Mouse (Mus musculus): Measurements from ENCODE around the gene Psmb7.

The Psmb7 gene

DNA sequence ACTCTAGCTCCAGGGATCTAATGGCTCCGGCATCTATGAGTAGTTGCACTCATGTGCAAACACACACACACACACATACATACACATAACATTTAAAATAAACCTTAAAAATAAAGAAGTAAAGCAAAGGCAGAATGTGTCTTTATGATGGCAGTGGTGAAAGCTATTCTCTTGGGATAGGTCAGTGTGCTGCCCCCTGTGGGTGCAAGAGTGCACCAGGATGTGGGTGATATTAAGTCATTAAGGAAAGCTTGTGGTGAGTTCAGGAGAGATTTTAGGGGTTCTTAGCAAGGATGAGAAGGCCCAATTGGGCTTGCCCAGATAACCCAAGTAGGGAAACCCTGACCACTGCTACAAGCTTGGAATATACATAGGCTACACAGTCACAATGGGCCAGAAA lies 46.0 kb downstream of the Psmb7 start:
- DNase-seq (ENCODE audit: extremely low read depth, insufficient read length, low spot score) = no peak

DNA sequence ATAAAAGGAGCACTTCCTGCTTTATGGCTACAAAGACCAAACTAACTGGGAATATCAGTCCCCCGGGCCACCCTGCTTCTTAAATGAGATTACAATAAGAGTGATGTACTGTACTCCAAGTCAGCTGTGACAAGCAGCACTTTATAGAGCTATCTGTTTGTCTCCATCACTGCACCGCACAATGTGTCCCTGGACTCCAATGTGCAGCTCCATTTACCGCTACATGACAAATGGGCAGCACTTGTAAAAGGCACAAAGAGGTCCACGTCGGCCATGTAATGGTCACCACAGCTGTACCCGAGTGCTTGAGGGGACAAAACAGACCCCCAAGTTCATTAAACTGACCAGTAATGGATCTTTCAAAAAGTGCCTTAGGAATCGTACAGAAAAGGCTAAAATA lies 49.0 kb downstream of the Psmb7 start:
- no peak for DNase-seq (ENCODE audit: extremely low read depth, insufficient read length, low spot score)

DNA sequence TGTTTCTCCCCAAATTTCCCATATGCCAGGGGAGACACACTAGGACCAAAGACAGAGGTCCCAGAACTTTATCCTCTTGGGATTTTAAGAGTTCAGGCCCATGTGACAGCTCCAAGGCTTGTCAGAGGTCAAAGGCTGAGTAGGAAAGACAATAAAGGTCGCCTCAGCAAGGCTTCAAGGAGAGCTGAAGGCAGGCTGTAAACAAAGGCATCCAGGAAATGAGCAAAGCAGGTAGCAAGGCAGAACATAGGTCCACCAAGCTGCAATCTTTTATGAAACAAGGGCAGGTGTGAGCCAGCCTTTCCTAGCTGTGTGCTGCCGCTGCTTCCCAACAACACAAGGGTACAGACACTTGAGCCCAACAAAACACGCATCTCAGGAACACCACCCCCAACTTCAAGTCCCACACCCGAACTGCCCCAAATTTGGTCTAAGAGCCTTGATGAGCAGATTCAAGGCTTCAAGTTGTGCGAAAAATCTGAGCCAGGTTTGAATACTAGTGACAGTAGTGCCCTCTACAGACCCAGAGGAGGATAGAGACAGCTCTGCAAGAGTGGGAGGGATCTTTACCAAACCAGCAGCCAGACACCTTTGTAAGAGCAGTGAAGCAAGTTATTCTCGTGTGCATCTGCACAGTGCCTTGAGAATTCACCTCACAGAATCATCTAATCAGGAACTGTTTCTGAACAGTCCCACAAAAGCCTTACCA lies 52.0 kb downstream of the Psmb7 start:
- DNase-seq (ENCODE audit: extremely low read depth, insufficient read length, low spot score) = no peak

DNA sequence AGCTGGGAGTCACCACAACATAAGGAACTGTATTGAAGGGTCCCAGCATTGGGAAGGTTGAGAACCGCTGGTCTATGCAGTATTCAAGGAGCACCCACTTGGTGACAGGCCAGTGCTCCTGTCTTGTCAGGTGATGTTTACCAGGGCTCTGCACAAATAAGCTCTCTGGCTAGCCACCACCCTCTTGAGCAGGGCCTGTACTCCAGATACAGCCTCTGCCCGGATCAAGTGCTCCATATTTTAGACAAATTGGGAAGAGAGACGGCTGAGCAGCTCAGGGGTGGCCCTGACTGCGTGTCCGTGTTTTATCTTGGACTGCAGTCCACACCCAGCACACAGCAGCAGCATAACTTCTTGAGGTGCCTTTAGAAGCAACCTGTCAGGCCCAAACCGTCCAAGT lies 57.2 kb downstream of the Psmb7 start:
- no peak for DNase-seq (ENCODE audit: extremely low read depth, insufficient read length, low spot score)

DNA sequence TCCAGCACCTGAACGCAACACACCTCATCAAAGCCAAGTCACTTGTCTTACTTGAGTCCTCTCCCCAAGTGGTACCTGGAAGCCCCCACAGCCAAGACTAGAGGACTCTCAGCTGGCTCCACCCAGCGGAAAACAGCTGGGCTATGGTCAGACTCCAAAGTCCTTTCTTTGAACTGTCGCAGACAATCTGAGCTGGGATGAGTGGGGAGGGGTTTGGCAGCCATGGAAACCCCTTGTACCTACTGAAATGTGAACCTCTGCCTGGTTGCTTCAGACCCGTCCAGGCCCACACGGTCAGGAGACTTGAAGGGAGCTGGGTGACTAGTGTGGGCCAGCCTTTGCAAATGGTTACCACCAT lies 58.5 kb downstream of the Psmb7 start:
- DNase-seq (ENCODE audit: extremely low read depth, insufficient read length, low spot score) = no peak

DNA sequence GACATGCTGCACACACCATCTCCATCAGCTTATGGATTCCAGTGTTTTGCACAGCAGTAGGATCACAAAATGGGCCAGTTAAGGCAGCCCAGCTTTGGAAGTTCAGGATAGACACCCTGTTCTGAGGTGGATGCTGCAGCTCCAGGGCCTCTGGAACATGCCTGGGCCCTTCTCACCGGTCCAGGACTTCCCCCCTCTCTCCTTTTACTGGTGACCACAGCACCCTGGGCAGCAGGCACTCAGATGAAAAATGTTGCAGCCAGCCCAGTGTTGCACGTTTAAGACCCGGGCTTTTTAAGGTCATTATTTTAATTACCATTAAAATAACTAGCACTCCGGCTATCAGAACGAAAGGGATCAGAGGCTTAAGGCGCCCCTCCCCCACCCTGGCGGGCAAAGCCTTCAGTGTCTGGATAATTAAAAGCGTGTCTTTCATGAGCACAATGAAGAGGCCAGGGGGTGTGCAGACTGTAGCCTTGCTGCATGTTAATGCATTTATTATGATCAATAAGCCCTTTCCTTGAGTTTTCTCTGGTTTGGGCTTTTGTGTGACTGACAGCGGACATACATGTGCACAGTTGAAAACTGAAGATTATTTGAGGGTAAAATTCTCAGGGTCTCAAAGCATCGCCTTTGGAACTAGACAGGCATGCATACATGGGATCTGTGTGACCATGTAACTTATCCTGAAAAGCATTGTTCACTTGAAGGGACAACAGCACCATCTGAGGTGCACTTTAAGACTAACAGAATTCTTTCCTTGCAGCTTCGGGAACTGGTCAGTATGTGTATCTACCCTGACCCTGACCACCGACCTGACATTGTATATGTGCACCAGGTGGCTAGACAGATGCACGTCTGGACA lies 59.1 kb downstream of the Psmb7 start:
- DNase-seq (ENCODE audit: extremely low read depth, insufficient read length, low spot score) = no peak

GRCm38 (mm10) chr2:38583982-38584381 lies 59.9 kb downstream of the Psmb7 start:
- DNase-seq (ENCODE audit: extremely low read depth, insufficient read length, low spot score) = no peak

DNA sequence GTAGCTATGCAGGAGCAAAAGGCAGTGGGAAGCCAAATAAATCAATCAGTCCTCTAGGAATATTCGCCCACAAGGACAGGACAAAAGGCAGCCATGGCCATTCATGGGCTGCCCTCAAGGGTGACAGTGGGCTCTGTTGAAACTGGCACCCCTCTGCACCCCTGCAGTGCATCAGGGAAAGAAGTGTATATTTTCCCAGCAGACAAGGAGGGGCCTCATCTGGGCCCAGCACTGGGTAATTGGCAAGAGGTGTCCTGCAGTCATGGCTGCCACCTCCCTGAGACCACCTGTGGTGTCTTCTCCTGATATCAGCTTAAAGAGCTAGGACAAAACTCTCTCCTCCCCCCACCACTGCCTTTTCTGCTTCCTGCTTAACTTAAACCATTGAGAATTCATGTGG lies 64.4 kb downstream of the Psmb7 start:
- DNase-seq (ENCODE audit: extremely low read depth, insufficient read length, low spot score) = no peak

DNA sequence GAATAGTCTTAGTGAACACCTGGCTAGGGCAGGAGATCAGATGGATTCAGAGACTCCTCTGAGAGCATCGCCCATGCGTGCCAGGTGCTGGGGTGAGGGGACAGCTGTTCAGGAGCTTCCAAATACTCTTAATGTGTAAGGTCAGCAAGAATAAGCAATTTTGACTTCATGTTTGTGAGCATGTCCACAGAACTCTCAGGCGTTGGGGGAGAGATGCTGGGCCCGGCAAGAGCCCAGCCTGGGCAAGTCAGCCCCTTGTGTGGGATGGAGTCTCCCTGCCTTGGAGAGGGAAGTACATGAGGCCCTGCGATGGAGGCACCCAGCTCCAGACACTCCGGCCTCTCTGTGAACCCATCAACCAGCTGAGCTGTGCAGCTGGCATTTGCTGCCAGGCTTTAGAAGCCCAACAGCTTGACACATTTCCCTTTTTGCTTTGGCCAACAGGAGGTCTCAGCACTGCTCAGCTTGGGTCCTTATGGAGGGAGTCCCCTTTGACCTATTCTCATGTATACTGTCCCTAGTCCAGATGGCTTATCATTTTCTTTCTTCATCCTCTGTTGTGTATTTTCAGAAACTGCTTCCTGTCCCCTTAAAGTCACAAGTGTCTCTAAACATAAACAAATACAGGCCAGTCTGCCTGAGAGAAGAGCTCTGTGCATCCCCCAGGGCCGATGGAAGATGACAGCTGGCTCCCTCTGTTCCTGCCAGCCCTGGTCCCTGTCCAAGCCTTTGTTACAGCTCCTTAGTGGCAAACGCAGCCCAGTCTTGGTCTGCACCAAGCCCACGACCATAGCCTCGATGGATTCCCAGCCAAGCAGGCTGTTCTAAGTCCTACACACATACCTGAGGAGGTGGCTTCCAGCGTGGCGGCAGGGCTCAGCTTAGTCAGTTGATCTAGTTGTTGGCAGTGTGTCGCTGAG lies 65.0 kb downstream of the Psmb7 start:
- no peak for DNase-seq (ENCODE audit: extremely low read depth, insufficient read length, low spot score)

- no peak for DNase-seq (ENCODE audit: extremely low read depth, insufficient read length, low spot score)
Observed at GRCm38 (mm10) chr2:38574697-38575096, 69.2 kb downstream of the Psmb7 start.

- no peak for DNase-seq (ENCODE audit: extremely low read depth, insufficient read length, low spot score)
Observed at GRCm38 (mm10) chr2:38571971-38572601, 71.8 kb downstream of the Psmb7 start.

DNA sequence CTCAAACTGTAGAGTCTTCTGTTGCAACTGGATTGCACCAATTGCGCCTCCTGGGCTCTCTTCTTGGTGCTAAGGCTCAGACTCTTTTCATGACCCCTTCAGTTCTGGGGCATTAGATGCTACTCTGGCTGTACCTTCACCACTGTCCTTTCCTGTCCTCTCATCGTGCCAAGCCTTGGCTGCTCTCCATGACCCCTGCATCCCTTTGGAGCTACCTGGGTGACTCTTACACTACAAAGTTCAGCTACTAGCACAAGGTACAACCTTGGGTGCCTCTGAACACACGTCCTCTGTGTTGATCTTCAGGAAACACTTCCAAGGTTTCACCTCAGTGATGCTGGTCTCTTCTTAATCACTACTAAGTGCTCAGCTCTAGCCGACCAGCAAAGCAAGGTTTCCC lies 81.3 kb downstream of the Psmb7 start:
- DNase-seq (ENCODE audit: extremely low read depth, insufficient read length, low spot score) = no peak

GRCm38 (mm10) chr2:38560296-38561227 lies 83.3 kb downstream of the Psmb7 start:
- no peak for DNase-seq (ENCODE audit: extremely low read depth, insufficient read length, low spot score)

GRCm38 (mm10) chr2:38556721-38557120 lies 87.2 kb downstream of the Psmb7 start:
- DNase-seq (ENCODE audit: extremely low read depth, insufficient read length, low spot score) = no peak

DNA sequence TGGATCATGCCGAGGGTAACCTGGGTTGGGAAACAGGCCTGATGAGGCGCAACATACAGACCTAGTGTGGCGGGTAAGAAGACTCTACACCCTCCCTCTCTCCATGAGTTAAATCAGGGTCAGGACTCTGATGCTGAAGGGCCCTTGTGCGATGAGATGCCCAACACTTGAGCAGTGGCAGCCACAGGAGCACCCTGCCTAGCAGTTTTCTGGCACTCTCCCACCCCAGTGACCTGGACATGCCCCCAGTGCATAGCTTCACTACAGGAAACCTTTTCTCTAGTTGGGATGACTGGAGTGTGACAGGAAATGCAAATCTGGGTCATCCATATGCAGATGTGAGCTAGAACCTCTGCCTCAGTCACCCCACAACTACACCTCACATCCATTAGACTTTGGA lies 88.2 kb downstream of the Psmb7 start:
- no peak for DNase-seq (ENCODE audit: extremely low read depth, insufficient read length, low spot score)

- no peak for DNase-seq (ENCODE audit: extremely low read depth, insufficient read length, low spot score)
Observed at GRCm38 (mm10) chr2:38554226-38554995, 89.5 kb downstream of the Psmb7 start.

DNA sequence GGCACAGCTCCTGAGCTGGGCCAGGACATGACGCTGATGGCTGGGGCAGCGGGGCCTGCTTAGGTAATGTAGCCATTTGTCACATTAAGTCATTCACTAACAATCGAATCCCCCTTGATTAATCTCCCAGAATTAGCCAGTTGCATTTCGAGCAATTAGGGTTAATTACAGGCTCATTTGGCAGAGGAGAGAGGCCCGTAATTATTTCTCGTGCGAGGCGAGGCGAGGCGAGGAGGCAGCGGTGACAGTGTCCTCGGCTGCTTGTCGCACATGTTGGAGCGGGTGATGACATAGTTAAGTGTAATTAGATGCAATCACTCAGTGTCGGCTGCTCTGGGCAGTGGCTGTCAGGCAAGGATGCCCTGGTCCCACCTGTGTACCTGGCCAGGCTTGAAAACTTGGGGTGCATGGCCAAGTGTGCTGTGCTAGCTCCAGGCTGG lies 91.9 kb downstream of the Psmb7 start:
- DNase-seq (ENCODE audit: extremely low read depth, insufficient read length, low spot score) = no peak

DNA sequence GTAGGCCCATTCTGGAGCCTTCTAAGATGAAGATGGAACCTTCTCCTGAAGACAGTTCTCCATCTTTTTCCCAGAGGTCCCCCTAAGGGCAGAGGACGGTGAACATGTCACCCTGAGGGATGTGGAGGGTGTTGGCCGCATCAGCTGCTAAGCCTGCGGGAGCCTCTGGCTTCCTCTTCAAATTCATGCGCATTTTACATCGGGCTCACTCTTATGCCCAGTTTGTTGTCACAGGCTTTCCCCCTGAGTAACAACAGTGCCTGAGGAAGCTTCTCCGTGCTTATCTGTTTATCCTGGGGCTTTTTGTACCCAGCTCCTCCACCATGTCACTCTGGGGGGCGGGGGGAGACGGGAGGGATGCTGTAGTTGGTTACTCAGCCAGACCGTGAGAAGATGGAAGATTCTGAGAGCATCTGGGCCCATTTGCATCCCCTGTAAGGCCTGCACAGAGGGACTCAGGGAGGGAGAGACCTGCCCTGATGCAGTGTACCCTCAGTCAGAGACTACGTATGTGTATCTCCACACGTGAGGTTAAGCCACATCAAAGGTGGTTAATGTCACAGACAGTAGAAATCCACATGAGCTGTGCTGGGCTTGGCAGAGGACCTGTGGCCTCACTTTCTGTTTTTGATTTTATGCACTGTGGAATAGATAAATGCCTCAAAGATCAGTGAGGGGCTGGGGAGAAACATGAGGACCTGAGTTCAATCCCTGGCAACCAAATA lies 95.9 kb downstream of the Psmb7 start:
- DNase-seq (ENCODE audit: extremely low read depth, insufficient read length, low spot score) = no peak

Measured in 3134 (cell line).